Mouse (Mus musculus): Measurements from ENCODE around the gene Osbpl8.

GRCm38 (mm10) chr10:111216111-111216510 lies 51.6 kb downstream of the Osbpl8 start:
- TF ChIP-seq GATA1 (IDR thresholded peaks at IDR 0.05; ENCODE audit: low read length), result no peak
- TF ChIP-seq TAL1 (IDR thresholded peaks at IDR 0.05; ENCODE audit: low read length), result no peak
